Mouse (Mus musculus): ENCODE data around the gene Tmem102. TPM values are rescaled to one million over a fixed set of nuclear protein-coding genes. Genes with fewer than 3 reads are reported as not detected.
A peak's percentile ranks its signal among the peaks of the same experiment; 100 is the strongest.

The Tmem102 gene
- total RNA-seq, 2 experiments from 2014 or later = 0.23 TPM; not detected in 1

- no peak for DNase-seq (ENCODE audit: extremely low spot score in 1 of 2, low spot score in 2 of 2)
- Histone ChIP-seq H3K27ac (no peak overlapping the region), H3K4me3 (no peak overlapping the region)
- peak; percentile 27 for TF ChIP-seq CTCF (IDR thresholded peaks at IDR 0.05)
- intact Hi-C loops (cut with DNase I) = no loop called here
Observed at GRCm38 (mm10) chr11:69763551-69763950, 41.9 kb downstream of the Tmem102 start.

- no peak for TF ChIP-seq CTCF (IDR thresholded peaks at IDR 0.05)
- Histone ChIP-seq H3K4me3 (no peak within 1 kb of the TSS), H3K27ac (no peak within 1 kb of the TSS)
- DNase-seq (ENCODE audit: extremely low spot score in 1 of 2, low spot score in 2 of 2) = no peak
- intact Hi-C loops (cut with DNase I) = loop anchor here (1.0 kb wide), 1 partner anchor 74 kb away; no protein-coding TSS in a partner anchor
Observed at GRCm38 (mm10) chr11:69761868-69762267, 43.6 kb downstream of the Tmem102 start, which contains the start of gene Slc35g3. Gene Slc35g3 (minus strand): TSS chr11:69761968.

DNA sequence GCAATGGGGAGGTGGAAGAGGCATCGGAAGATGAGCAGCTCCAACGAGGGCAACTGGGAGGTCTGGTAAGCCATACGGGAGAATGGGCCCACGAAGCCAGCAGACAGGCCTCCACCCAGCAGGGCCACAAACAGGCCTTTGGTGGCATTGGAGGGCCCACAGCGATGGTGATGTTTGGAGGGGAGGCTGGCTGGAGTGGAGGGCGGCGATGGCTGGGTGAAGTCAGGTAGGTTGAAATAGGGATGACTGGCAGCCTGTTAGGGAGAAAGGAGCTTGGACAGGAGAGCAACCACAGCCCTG is 44.6 kb downstream of the Tmem102 start:
- DNase-seq (ENCODE audit: extremely low spot score in 1 of 2, low spot score in 2 of 2) = no peak
- H3K27ac ChIP-seq = no peak overlapping the region
- intact Hi-C loops (cut with DNase I) = loop anchor here (1.0 kb wide), 1 partner anchor 75 kb away; no protein-coding TSS in a partner anchor
- no peak for TF ChIP-seq CTCF (IDR thresholded peaks at IDR 0.05)
- no peak overlapping the region for H3K4me3 ChIP-seq

DNA sequence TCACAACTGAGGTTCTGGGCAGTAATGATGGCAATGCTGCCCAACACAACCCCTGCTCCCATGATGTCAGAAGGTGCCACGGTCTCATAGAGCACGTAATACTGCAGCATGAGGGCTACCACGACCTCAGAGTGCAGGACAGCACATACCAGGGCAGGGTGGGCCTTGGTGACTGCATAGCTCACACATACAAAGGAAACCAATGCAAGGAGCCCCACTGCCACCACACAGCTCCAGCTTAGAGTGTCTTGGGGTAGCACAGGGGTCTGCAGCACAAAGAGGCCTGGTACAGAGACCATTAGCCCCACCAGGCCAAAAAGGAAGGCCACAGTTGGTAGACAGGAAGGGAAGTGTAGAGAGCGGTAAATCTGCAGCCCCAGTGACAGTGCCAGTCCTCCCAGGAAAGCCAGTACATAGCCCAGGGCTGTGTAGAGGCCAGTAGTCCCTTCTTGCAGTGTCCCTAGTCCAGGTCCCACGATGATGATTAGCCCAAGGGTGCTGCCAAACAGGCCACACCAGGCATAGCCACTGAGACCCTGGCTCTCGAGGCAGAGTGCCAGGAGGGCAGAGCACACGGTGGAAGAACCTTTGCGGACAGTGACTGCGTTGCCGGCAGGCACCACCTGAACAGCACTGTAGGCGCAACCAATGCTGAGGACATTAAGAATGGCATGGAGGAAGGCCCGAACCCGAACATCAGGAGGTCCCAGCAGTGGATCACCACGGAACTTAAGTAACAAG is 45.1 kb downstream of the Tmem102 start:
- Histone ChIP-seq H3K27ac (peak overlapping the region; percentile 99), H3K4me3 (no peak overlapping the region)
- intact Hi-C loops (cut with DNase I) = no loop called here
- no peak for TF ChIP-seq CTCF (IDR thresholded peaks at IDR 0.05)
- no peak for DNase-seq (ENCODE audit: extremely low spot score in 1 of 2, low spot score in 2 of 2)

- intact Hi-C loops (cut with DNase I) = loop anchor here (1.0 to 5.0 kb wide), 6 partner anchors 44 to 222 kb away; partner anchors contain the start of genes Ctdnep1, Fxr2, Senp3 and Tmem95
Observed at GRCm38 (mm10) chr11:69758971-69759721, 46.3 kb downstream of the Tmem102 start.

DNA sequence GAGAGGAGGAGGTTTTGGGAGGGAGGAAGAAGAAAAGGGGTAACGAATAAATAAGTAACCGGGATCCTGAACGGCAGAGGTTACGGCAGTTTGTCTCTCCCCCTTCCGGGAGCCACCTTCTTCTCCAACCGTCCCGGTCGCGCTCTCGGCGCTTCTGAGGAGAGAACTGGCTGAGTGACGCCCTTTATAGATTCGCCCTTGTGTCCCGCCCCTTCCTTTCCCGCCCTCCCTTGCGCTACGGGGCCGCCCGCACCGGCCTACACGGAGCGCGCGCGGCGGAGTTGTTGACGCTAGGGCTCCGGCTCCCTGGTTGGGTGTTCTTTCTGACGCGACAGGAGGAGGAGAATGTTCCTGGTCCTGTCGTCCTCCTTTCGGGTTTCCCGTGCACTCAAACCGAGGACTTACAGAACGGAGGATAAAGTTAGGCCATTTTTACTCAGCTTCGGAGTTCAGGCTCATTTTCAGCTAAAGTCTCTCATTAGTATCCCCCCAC is 46.9 kb downstream of the Tmem102 start, which contains the start of gene Polr2a:
TSS of gene Polr2a (minus strand) at position 160 of the 493 bp plus-strand sequence.
- intact Hi-C loops (cut with DNase I) = loop anchor here (1.0 to 5.0 kb wide), 5 partner anchors 44 to 126 kb away; partner anchors contain the start of genes Fxr2, Senp3 and Tmem95
- TF ChIP-seq CTCF (IDR thresholded peaks at IDR 0.05) = no peak

More at GRCm38 (mm10) chr11:69758971-69759721, 46.3 kb downstream of the Tmem102 start:
- peak overlapping the region; percentile 99 for H3K27ac ChIP-seq
- H3K4me3 ChIP-seq = peak overlapping the region; percentile 59
- TF ChIP-seq CTCF (IDR thresholded peaks at IDR 0.05) = no peak
- peak; percentile 83 to 84 for DNase-seq (ENCODE audit: extremely low spot score in 1 of 2, low spot score in 2 of 2)

GRCm38 (mm10) chr11:69758090-69758456 is 47.4 kb downstream of the Tmem102 start:
- DNase-seq (ENCODE audit: extremely low spot score in 1 of 2, low spot score in 2 of 2) = peak; percentile 98 to 99
- peak overlapping the region; percentile 59 for H3K4me3 ChIP-seq
- H3K27ac ChIP-seq = peak overlapping the region; percentile 99
- intact Hi-C loops (cut with DNase I) = loop anchor here (1.0 to 5.0 kb wide), 5 partner anchors 45 to 126 kb away; partner anchors contain the start of genes Fxr2, Senp3 and Tmem95
- TF ChIP-seq CTCF (IDR thresholded peaks at IDR 0.05) = no peak

More for the DNA sequence above, 46.9 kb downstream of the Tmem102 start, which contains the start of gene Polr2a:
- peak; percentile 97 for DNase-seq (ENCODE audit: extremely low spot score in 1 of 2, low spot score in 2 of 2)
- Histone ChIP-seq H3K4me3 (peak within 1 kb of the TSS; percentile 59), H3K27ac (peak within 1 kb of the TSS; percentile 99)

GRCm38 (mm10) chr11:69757303-69758089 is 47.9 kb downstream of the Tmem102 start:
- DNase-seq (ENCODE audit: extremely low spot score in 1 of 2, low spot score in 2 of 2) = no peak
- Histone ChIP-seq H3K27ac (peak overlapping the region; percentile 29), H3K4me3 (peak overlapping the region; percentile 59)
- TF ChIP-seq CTCF (IDR thresholded peaks at IDR 0.05) = no peak
- intact Hi-C loops (cut with DNase I) = loop anchor here (1.0 to 5.0 kb wide), 5 partner anchors 45 to 125 kb away; partner anchors contain the start of genes Fxr2, Senp3 and Tmem95

GRCm38 (mm10) chr11:69754701-69755100 is 50.7 kb downstream of the Tmem102 start:
- no peak for DNase-seq (ENCODE audit: extremely low spot score in 1 of 2, low spot score in 2 of 2)
- H3K4me3 ChIP-seq = no peak overlapping the region
- intact Hi-C loops (cut with DNase I) = loop anchor here (1.0 to 5.0 kb wide), 3 partner anchors 72 to 123 kb away; partner anchors contain the start of genes Fxr2, Senp3 and Tmem95
- 0 out of 2 replicates have a peak overlapping the region, but pooled peaks have one; percentile 45 for H3K27ac ChIP-seq
- TF ChIP-seq CTCF (IDR thresholded peaks at IDR 0.05) = peak; percentile 76

DNA sequence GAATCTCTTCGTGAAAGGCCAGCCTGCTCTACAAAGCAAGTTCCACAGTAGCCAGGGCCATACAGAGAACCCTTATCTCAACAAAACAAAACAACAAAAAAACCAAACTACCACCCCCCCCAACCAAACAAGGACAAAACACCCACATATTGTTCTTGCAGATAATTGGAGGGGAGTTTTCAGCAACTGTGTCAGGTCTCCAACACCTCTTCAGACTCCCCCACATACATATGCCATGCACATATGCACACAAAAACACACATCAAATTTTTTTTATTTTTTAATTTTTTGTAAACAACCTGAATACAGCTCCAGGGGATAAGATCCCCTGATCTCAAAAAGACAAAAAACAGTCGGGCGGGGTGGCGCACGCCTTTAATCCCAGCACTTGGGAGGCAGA is 51.2 kb downstream of the Tmem102 start:
- no peak overlapping the region for H3K4me3 ChIP-seq
- TF ChIP-seq CTCF (IDR thresholded peaks at IDR 0.05) = no peak
- no peak for DNase-seq (ENCODE audit: extremely low spot score in 1 of 2, low spot score in 2 of 2)
- 0 out of 2 replicates have a peak overlapping the region, but pooled peaks have one; percentile 45 for H3K27ac ChIP-seq
- intact Hi-C loops (cut with DNase I) = loop anchor here (1.0 kb wide), 1 partner anchor 72 kb away; the partner anchor contains the start of gene Senp3

Other genes starting within 250 kb of the Tmem102 start
- 10 to 100 TPM; 46.6 to 63.0 TPM for gene Efnb3, start 245.4 kb downstream of the Tmem102 start, total RNA-seq (2021)
- gene Wrap53, start 225.4 kb downstream of the Tmem102 start, total RNA-seq (2021) = 10 to 100 TPM in 1 of 2 experiments, 1 to 10 TPM in 1; 7.6 to 10.5 TPM
- gene Trp53, start 225.3 kb downstream of the Tmem102 start, total RNA-seq (2021) = 10 to 100 TPM; 23.7 TPM
- gene Atp1b2, start 199.7 kb downstream of the Tmem102 start, total RNA-seq (2021) = 100 to 1,000 TPM; 411 to 429 TPM
- gene Shbg, start 187.7 kb downstream of the Tmem102 start, total RNA-seq (2021) = not detected
- 10 to 100 TPM in 1 of 2 experiments, 1 to 10 TPM in 1; 9.9 to 13.7 TPM for gene Sat2, start 183.6 kb downstream of the Tmem102 start, total RNA-seq (2021)
- gene Fxr2, start 172.6 kb downstream of the Tmem102 start, total RNA-seq (2021) = 100 to 1,000 TPM; 146 TPM
- not detected for gene Sox15, start 150.3 kb downstream of the Tmem102 start, total RNA-seq (2021)
- 10 to 100 TPM; 59.0 to 59.4 TPM for gene Mpdu1, start 143.0 kb downstream of the Tmem102 start, total RNA-seq (2021)
- gene Cd68, start 139.5 kb downstream of the Tmem102 start, total RNA-seq (2021) = 10 to 100 TPM; 11.8 to 14.1 TPM
- gene Eif4a1, start 133.2 kb downstream of the Tmem102 start, total RNA-seq (2021) = 100 to 1,000 TPM; 299 to 311 TPM
- 100 to 1,000 TPM; 108 to 111 TPM for gene Senp3, start 123.5 kb downstream of the Tmem102 start, total RNA-seq (2021)
- gene Tnfsf13, start 119.8 kb downstream of the Tmem102 start, total RNA-seq (2021) = 1 to 10 TPM; 3.3 to 3.8 TPM
- 10 to 100 TPM in 1 of 2 experiments, 1 to 10 TPM in 1; 9.5 to 10.6 TPM for gene Tnfsf12, start 109.8 kb downstream of the Tmem102 start, total RNA-seq (2021)
- 1 to 10 TPM; 1.4 to 1.9 TPM for gene Tnfsfm13, start 109.5 kb downstream of the Tmem102 start, total RNA-seq (2021)
- gene Polr2a, start 47.0 kb downstream of the Tmem102 start, total RNA-seq (2021) = 10 to 100 TPM; 55.1 to 56.6 TPM
- not detected for gene Slc35g3, start 43.7 kb downstream of the Tmem102 start, total RNA-seq (2021)
- 100 to 1,000 TPM; 134 to 167 TPM for gene Zbtb4, start 39.7 kb downstream of the Tmem102 start, total RNA-seq (2021)
- gene Chrnb1, start 9.7 kb downstream of the Tmem102 start, total RNA-seq (2021) = 1 to 10 TPM; 1.0 to 1.4 TPM
- gene Fgf11, start 3.8 kb downstream of the Tmem102 start, total RNA-seq (2021) = 10 to 100 TPM; 15.9 to 19.8 TPM
- gene Gm39566, start 9.7 kb upstream of the Tmem102 start, total RNA-seq (2021) = not detected
- gene Spem2, start 12.8 kb upstream of the Tmem102 start, total RNA-seq (2021) = not detected
- gene Spem1, start 16.6 kb upstream of the Tmem102 start, total RNA-seq (2021) = under 1 TPM; 0.34 to 0.44 TPM
- gene Nlgn2, start 32.2 kb upstream of the Tmem102 start, total RNA-seq (2021) = 100 to 1,000 TPM; 236 to 243 TPM
- gene Tmem256, start 32.9 kb upstream of the Tmem102 start, total RNA-seq (2021) = 100 to 1,000 TPM; 113 to 126 TPM
- 10 to 100 TPM; 19.5 to 22.5 TPM for gene Plscr3, start 40.8 kb upstream of the Tmem102 start, total RNA-seq (2021)
- gene Tnk1, start 53.1 kb upstream of the Tmem102 start, total RNA-seq (2021) = under 1 TPM in 1 of 2 experiments, not detected in 1; 0.20 TPM
- not detected for gene Tmem95, start 72.4 kb upstream of the Tmem102 start, total RNA-seq (2021)
- gene Kctd11, start 75.8 kb upstream of the Tmem102 start, total RNA-seq (2021) = 1 to 10 TPM; 1.3 to 1.5 TPM
- gene Acap1, start 89.9 kb upstream of the Tmem102 start, total RNA-seq (2021) = not detected
- under 1 TPM; 0.23 to 0.87 TPM for gene 2810408A11Rik, start 95.4 kb upstream of the Tmem102 start, total RNA-seq (2021)
- gene Neurl4, start 95.4 kb upstream of the Tmem102 start, total RNA-seq (2021) = 100 to 1,000 TPM; 121 to 124 TPM
- gene Gps2, start 108.3 kb upstream of the Tmem102 start, total RNA-seq (2021) = 10 to 100 TPM; 31.0 to 31.7 TPM
- 100 to 1,000 TPM; 408 to 429 TPM for gene Eif5a, start 116.3 kb upstream of the Tmem102 start, total RNA-seq (2021)
- gene Ybx2, start 130.2 kb upstream of the Tmem102 start, total RNA-seq (2021) = 1 to 10 TPM; 9.9 to 10.0 TPM
- 1 to 10 TPM; 2.3 to 4.1 TPM for gene Slc2a4, start 142.6 kb upstream of the Tmem102 start, total RNA-seq (2021)
- not detected for gene Cldn7, start 159.2 kb upstream of the Tmem102 start, total RNA-seq (2021)
- gene Ctdnep1, start 175.5 kb upstream of the Tmem102 start, total RNA-seq (2021) = 100 to 1,000 TPM; 116 to 124 TPM
- gene Elp5, start 176.9 kb upstream of the Tmem102 start, total RNA-seq (2021) = 10 to 100 TPM; 90.9 to 93.8 TPM
- 100 to 1,000 TPM; 209 to 215 TPM for gene Gabarap, start 185.5 kb upstream of the Tmem102 start, total RNA-seq (2021)
- gene Phf23, start 190.2 kb upstream of the Tmem102 start, total RNA-seq (2021) = 10 to 100 TPM; 44.3 to 48.9 TPM
- gene Dvl2, start 195.0 kb upstream of the Tmem102 start, total RNA-seq (2021) = 10 to 100 TPM; 32.6 to 32.9 TPM
- gene Acadvl, start 209.8 kb upstream of the Tmem102 start, total RNA-seq (2021) = 10 to 100 TPM; 59.4 to 62.5 TPM
- 100 to 1,000 TPM; 818 to 875 TPM for gene Dlg4, start 211.3 kb upstream of the Tmem102 start, total RNA-seq (2021)
- gene Asgr1, start 248.5 kb upstream of the Tmem102 start, total RNA-seq (2021) = 1 to 10 TPM; 1.8 to 2.1 TPM

Measured in left cerebral cortex, adult 2 months (tissue).